Mouse (Mus musculus): ENCODE measurements around the gene Rdh16f2.
"Not testable (repeated sequence)": the region's sequence is repeated elsewhere in the genome, so short reads cannot be mapped to it uniquely, and the experiment has no call there.

The Rdh16f2 gene

DNA sequence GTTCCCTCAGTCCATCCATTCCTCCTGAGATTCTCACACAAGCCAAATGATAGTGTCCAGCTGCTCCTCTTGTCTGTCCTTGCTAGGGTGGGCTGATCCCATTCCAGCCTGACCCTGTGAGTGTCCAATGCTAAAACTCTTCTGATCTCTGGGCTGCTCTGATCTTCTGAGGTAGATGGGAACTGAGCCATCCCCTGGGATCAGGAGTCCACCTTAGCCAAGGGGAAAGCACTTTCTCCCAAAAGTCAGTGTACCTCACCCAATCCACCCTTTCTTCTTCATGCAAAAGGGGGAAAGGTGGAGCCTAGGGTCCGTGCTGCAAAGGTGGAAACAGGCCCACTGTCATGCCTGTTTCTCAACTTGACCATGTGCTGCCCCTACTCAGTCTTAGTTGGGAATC lies 25.2 kb downstream of the Rdh16f2 start:
- DNase-seq (ENCODE audit: low read depth, low spot score): no peak

DNA sequence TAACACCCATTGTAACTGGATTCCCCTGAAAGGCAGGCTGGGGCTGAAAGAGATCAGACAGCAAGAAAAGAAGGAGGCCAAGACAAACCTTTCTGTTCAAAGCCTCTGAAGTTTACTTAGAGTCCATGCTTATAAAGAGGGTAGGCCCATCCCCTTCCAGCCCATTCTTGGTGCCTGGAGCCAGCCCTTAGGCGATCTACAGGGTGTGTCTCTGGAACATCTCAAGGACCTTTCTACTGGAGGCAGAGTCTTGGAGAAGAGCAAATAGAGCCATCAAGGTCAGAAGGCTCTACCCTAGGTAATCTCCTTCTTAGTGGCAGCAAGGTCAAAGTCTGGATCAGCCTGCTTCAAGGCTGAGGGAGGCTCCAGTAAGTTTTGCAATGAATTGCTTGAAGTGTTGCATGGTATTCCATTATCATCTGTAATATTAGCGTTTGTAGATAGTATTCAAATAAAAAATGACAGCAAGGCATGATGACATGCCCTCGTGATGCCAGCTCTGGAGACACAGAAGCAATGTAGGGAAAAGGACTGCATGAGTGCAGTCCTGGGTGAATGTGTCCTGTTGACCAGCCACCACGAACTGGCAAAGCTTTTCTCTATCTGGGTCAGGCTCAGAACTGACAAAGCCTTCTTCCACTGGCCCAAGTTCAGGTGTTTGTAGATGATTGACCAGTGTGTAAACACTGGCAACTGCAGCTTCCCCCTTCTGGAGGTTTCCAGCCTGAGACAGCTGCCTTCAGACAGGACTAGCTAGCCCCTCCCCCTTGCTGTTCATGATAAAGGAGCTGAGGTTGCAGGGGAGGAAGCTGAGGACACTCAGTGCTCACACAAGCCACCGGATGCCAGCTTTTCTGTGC lies 27.1 kb downstream of the Rdh16f2 start:
- peak; percentile 10 for DNase-seq (ENCODE audit: low read depth, low spot score)

DNA sequence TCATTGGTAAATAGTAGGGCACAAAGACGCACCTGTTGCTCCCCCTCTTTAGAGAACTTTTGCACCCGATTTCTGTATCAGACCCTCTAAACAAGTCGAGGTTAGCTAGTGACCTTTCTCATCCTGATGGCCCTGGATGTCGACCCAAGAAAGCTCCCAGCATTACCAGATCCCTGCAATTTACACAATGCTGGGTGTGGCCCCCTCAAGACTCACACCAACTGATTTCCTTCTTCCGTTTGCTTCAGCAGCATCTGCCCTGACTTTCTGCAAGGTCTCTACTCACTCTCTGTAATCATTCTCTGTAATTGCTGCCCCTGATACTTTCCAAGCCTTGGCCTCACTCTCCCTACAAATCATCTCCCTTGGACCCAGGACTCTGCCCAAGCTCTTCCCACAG lies 30.4 kb downstream of the Rdh16f2 start:
- no peak for DNase-seq (ENCODE audit: low read depth, low spot score)

DNA sequence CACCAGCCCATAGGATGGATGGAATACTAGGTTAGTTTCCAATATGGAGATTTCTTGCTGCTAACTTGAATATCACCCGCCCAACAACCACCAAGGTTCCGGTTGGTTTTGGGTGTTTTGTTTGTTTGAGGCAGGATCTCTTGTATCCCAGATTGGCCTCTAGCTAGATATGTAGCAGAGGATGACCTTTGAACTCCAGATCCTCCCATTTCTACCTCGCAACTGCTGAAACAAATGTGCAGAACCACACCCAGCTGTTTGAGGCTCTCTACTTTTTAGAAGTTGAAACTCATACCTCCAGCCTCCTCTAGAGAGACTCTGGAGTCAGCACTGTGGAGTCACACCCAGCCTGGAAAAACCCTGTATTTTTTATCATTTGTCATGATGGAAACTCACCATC lies 31.2 kb downstream of the Rdh16f2 start:
- no peak for DNase-seq (ENCODE audit: low read depth, low spot score)

DNA sequence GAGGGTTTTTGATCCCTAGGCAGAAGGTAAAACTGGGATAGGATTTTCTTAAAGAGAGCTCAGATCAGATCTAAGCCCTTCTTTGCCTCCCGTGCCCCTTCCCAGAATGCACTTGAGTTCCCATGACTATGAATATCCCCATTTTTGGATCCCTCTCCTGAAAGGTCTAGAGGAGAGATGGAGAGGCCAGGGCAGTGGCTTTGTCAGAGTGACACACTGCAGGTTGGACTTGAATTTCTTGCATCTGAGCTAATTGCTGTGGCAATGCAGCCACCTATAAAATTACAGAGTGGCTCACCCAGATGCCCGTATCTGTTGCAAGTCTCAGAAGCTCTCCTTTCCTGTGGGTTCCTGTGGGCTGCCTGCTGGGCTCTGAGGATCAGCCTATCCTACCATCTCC lies 31.9 kb downstream of the Rdh16f2 start, which contains the start of gene Sdr9c7:
TSS of gene Sdr9c7 (plus strand) at position 301 of the 400 bp plus-strand sequence.
- DNase-seq (ENCODE audit: low read depth, low spot score): no peak

DNA sequence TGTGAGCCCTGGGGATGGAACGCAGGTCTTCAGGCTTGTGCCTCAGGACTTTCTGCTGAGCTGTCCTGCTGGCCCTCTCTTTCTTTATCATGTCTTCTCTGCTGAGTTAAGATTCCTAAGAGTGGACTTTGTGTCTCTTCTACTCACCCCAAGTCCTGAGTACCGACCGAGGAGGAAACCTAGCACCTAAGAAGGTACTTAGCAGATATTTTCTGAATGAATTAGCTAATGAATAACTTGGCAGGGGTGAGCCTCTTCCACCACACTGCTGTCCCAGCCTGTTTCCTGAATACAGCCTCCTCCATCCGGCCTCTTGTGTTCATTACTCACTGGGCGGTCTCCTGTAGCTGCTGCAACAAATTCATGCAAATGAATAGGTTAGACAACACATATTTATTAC lies 33.5 kb downstream of the Rdh16f2 start:
- no peak for DNase-seq (ENCODE audit: low read depth, low spot score)

DNA sequence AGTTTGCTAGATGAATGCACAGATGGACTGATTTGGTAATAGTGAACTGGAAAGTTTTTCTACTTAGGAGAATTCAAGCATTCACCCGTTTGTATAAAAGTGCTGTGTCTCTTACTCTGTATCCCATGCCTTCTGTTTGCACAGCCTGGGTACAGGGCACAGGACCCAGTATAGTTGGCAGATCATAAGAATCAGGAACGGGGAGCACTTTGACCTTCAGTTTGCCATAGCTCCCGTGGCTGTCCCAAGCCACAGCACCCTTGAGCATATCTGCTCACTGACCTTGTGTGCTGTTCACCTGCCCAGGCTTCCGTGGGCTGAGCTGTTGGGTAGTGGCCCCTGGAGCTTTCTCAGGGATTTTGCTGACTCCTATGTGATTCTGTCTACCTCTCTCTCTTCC lies 35.5 kb downstream of the Rdh16f2 start:
- no peak for DNase-seq (ENCODE audit: low read depth, low spot score)

DNA sequence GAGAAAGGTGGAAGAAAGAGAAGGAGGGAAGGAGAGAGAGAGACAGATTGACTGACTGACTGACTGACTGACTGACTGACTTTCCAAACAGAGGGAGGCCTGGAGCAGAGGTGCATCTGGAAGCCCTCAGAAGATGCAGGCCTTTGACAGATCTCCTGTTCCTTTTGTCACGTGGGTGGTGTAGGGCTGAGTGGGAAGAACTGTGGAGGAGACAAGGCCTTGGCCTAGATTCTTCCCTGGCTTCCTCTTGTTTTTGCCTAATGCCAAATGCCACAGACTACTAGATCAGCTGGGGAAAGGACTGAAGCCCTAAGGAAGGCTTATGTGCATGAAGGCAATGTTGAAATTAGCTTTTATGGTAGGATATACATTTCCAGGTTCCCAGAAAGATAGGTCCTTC lies 36.8 kb downstream of the Rdh16f2 start:
- DNase-seq (ENCODE audit: low read depth, low spot score): no peak

DNA sequence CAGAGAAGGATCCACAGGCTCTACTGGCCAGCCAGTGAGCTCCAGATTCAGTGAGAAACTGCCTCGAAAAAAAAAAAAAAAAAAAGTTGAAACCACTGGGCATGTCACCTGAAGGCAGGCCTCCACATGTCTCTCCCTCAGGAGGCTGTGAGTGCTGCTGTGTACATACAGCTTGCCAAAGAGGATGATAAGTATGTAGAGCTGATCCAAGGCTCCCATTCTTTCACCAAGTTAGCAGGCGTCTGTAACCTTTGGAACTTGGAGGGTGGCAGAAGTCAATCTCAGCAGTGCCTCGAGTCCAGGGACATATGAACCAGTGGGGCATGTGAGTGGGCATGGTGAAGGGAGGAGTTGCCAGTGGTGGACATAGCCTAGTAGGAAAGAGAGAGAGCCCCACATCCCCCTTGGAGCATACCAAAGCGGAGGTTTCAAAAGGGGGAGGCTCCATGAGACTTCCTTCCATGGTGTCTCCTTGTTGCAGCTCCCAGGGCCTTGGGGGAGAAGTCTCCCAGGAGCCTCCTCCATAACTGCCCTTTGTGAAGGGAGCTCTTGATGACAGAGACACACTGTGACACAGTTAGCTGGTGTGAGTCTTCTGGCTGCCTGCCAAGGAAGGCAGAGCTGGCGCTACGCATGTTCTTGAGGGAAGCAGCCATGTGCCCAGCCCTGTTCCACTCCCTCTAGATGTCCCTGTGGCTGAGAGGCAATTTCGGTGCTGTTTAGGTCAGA lies 38.6 kb downstream of the Rdh16f2 start:
- DNase-seq (ENCODE audit: low read depth, low spot score): no peak

DNA sequence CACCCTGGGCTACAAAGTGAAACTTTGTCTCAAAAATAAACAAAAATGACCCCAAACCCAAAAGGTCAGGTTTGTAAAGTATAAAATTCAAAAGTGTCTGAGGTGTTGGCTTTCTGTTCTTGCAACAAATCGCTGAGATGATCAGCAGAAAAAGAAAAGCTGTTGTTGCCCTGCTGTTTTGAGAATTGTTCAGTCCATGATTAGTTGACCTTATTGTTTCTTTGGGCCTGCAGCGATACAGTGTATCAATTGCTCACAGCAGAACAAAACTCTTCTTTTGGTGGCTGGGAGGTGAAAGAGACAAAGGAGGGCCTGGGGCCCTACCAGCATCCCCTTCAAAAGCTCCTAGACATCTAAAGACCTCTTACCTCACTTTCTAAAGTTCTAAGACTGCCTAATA lies 39.9 kb downstream of the Rdh16f2 start:
- DNase-seq (ENCODE audit: low read depth, low spot score): no peak

DNA sequence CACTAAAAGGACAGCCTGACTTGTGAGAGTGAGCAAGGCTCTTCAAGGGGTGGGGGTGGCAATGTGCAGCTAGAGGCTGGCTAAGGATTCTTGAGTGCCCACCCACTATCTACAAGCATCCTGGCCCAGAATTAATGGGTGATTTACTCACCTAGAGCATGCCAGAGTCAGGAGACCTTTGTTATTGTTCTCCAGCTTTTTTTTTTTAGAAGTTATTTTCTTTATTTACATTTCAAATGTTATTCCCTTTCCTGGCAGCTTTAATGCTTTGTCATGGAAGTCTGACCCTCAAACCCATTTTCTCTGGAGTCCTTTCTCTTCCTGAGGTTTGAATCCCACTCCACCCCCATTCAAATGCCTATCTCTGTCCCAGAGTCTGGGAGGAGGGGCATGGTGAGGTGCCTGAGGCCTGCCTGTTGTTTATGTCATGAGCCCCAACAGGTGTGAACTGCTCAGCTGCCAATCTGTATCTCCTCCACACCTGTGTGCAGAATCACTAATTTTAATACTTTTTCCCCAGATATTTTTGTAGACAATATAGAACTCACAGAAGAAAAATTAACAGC lies 41.2 kb downstream of the Rdh16f2 start:
- no peak for DNase-seq (ENCODE audit: low read depth, low spot score)

DNA sequence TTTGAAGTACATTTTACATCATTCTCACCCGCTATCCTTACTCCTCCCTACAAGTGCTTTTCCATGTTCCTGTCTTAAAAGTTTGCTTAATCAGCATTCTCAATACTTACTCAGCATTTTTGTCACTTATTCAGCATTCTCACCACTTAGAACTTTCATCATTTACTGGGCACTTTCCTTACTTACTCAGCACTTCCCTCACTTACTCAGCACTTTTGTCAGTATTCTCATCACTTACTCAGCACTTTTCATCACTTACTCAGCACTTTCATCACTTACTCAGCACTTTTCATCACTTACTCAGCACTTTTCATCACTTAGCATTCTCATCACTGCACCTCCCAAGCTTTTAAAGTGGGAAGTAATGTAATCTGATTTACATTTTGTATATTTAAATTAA lies 49.3 kb downstream of the Rdh16f2 start:
- DNase-seq (ENCODE audit: low read depth, low spot score): no peak

DNA sequence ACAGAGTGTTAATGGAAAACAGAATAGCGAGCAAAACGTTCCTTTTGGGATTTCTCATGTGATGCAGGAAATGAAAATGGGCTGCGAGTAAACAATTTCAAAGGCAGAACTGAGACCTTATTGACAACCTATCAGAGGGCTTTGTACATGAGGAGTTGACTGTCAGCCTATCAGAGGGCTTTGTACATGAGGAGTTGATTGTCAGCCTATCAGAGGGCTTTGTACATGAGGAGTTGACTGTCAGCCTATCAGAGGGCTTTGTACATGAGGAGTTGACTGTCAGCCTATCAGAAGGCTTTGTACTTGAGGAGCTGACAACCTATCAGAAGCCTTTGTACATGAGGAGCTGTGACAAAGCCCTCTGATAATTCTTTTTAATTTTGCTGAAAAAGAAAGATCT lies 50.9 kb downstream of the Rdh16f2 start:
- not testable (repeated sequence) for DNase-seq (ENCODE audit: low read depth, low spot score)

DNA sequence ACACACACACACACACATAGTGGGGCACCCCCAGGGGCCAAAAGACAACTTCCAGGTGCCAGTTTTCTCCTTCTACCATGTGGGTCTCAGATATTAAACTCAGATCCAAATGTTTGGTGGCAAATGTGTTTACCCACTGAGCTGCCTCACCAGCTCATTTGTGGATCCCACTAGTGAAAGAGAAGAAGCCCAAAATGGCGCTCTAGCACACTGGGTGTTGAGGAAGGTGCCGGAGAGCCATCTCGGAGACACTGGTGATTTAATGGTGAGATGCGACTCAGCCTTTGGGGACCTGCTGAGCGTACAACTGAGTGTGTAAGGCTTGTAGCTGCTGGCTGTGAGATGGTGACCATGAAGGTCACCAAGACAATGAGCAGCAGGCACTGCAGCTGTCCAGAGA lies 51.4 kb downstream of the Rdh16f2 start:
- no peak for DNase-seq (ENCODE audit: low read depth, low spot score)

DNA sequence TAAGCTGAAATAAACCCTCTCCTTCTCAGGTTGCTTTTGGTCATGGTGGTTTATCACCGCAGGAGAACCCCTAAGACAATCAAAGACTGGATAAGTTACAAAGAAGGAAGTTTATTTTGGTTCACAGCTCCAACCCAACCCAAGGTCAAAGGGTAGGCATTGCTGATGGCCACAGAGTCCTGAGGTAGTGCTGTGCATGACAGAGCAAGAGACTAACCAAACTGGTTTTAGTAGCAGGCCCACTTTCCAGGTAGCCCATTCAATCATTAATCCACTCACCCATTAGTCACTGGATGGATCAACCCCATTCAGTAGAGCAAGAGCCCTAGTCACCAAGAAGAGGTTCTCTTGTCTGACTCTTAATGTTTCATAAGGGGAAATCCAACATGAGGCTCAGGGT lies 56.0 kb downstream of the Rdh16f2 start:
- no peak for DNase-seq (ENCODE audit: low read depth, low spot score)

DNA sequence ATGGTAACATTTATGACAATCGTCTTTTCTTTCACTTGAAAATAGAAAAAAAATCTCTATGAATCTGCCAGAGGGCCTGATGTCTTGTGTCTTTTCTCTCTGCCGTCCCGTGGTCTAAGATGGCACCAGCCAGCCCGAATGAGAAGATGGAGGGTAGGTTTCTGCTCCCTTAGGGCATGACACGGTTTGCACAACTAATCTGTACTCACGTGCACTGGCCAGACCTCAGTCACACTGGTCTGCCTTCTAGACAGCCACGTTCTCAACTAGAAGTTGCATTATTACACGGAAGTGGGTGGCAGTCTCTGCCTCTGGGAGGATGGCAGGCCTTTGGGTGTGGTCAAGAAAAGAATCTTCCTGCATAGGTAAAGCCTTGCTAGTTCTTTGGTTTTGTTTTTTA lies 56.8 kb downstream of the Rdh16f2 start:
- no peak for DNase-seq (ENCODE audit: low read depth, low spot score)

DNA sequence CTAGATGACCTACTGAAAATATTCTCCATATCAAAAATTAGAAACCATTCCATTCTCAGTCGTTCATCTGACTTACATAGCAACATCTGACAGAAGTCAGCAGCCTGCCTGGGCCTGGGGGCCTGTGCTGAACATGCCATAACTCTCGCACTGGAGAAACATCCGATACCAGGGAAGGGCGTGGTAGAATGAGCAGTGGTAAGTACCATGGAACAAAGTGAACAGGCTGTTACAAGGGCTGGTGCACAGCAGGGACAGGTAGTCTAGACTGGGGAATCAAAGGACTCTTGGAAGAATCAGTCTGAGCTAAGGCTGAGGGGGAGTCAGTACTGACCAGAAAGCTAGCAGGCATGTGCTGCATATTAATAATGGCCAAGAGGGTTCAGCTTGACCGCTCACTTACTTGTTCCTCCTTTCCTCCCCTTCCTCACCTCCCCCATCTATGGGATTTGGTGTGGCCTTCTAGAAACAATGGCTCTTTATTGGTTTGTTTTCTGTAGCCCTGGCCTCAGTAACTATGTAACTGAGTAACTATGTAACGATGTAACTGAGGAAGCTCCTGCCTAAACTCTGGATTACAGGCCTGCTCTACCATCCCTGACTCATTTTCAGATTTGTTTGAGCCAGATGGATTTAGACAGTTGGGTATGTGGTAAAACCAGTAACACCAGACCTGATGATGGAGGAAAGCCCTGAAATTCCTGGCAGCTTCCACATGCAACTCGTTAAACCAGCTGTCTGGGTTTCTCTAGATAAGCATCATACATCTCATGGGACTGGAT lies 58.5 kb downstream of the Rdh16f2 start:
- DNase-seq (ENCODE audit: low read depth, low spot score): no peak
